Mouse (Mus musculus) kidney, postnatal 4 days (tissue): ENCODE results near the gene Gm45213.

Experiments used
- DNase-seq, 2 experiments: peaks; one replicate each; pipeline ENCODE4 v3.0.0; 2021; ENCODE audit warnings: mixed read lengths in 2 of 2

Gm45213 gene

DNA sequence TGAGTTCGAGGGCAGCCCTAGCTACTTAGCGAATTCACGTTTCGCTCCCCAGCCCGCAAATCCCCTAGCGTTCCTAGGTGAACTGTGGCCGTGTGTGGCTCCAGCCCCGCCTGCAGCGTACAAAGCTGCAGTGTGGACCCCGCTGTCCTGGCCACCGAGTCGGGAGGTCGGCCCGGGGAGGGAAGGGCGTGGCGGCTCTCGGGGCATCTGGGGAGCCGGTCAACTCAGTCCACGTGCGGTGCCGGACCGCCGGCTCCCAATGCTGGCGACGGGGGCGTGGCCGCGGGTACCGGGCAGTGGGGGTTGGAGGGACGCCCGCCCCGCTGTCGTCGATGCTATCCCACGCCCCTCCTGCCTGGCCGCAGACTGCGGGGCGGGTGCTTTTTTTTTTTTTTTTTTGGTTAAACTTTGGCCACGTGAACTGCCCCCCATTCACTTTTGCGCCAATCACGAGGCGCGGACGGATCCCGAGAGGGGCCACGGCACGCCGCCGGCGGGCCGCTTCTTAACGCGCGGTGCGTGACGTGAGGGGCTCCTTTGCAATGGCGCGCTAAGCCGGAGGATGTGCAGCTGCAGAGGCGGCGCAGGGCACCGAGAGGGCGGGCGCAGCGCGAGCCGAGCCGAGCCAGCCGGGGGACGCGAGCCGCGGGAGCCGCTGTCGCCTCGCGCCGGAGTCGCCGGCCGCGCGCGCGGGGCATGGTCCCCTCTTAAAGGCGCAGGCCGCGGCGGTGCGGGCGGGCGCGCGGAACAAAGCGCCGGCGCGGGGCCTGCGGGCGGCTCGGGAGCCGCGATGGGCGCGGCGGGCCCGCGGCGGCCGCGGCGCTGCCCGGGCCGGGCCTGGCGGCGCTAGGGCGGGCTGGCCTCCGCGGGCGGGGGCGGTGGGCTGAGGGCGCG lies 65.8 kb downstream of the Gm45213 start, which contains the start of gene Chsy1:
Chsy1 (plus strand) TSS at position 555 of the 894 bp plus-strand sequence.
- DNase-seq, result peak; percentile 92 to 95

DNA sequence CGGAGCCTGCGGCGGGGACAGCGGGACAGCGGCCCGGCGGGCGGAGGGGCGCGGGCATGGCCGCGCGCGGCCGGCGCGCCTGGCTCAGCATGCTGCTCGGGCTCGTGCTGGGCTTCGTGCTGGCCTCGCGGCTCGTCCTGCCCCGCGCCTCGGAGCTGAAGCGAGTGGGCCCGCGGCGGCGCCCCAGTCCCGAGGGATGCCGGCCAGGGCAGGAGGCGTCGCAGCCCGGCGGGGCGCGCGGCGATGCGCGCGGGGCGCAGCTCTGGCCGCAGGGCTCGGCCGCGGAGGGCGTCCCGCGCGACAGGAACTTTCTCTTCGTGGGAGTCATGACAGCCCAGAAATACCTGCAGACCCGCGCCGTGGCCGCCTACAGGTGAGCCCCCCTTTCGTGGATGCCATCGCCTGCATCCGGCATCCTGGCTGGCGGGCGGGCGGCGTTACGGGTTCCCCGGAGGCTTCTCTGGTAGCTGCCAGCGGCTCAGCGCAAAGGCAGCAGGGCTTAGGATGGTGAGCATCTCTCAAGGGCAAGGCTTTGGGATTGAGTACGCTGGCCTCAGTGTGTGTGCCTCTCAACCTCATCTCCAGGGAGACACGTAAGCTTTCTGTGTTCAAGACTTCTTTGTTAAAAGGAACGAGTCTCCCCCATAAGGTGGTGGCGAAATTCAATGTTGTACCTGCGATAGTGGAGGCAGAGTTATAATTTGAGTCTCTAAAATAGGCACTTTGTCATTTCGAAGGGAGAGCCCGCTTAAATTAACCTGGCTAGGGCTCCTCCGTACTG lies 66.6 kb downstream of the Gm45213 start:
- peak; percentile 54 to 74 for DNase-seq

DNA sequence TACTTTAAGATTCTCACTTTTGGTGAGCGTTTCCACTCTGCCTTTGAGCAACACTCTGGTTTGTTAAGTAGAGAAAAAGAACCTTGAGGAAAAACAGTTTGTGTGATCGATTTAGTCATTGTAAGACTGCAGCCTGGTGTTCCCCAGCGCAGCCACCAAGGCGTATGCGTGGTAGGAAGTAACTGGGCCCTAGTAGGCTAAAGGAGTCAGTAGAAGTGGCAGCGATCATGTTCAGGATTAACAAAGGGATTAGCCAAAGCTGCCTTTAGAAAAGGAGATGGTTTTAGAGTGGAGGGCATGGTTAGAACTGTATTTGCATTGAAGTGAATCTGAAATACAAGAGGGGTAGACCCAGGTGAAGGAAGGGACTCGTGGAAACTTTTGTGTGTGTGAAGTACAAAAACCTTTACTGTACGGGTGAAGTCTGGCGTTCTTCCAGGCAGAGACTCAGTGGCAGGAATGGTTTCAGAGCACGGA lies 67.3 kb downstream of the Gm45213 start:
- peak in 1 of 2 experiments; percentile 38 for DNase-seq

- no peak for DNase-seq
Observed at GRCm38 (mm10) chr7:66111211-66111610, 67.8 kb downstream of the Gm45213 start.
